Mouse (Mus musculus) right cerebral cortex, postnatal 4 days (tissue): ENCODE measurements around the gene Myh7.
A peak's percentile ranks its signal among the peaks of the same experiment; 100 is the strongest.

ENCODE experiments used
- DNase-seq: peaks from one replicate; pipeline ENCODE4 v3.0.0-alpha.2; 2022

Myh7 gene

GRCm38 (mm10) chr14:54941024-54941978, 53.1 kb downstream of the Myh7 start:
- no peak for DNase-seq

GRCm38 (mm10) chr14:54940176-54940530, 54.3 kb downstream of the Myh7 start:
- no peak for DNase-seq

- no peak for DNase-seq
Observed at GRCm38 (mm10) chr14:54939434-54940175, 54.8 kb downstream of the Myh7 start.

- no peak for DNase-seq
Observed at GRCm38 (mm10) chr14:54938431-54939219, 55.8 kb downstream of the Myh7 start.

GRCm38 (mm10) chr14:54937361-54938182, 56.9 kb downstream of the Myh7 start:
- DNase-seq = no peak

GRCm38 (mm10) chr14:54936831-54937160, 57.6 kb downstream of the Myh7 start:
- no peak for DNase-seq

GRCm38 (mm10) chr14:54935904-54936830, 58.3 kb downstream of the Myh7 start, which contains the start of gene Cmtm5:
Gene Cmtm5, plus strand, starts transcription at chr14:54936261.
- peak; percentile 58 for DNase-seq

GRCm38 (mm10) chr14:54932645-54933150, 61.7 kb downstream of the Myh7 start, which contains the start of gene Il25:
Gene Il25, plus strand, starts transcription at chr14:54932695.
- DNase-seq = no peak

GRCm38 (mm10) chr14:54930431-54930830, 64.0 kb downstream of the Myh7 start:
- DNase-seq = no peak

- no peak for DNase-seq
Observed at GRCm38 (mm10) chr14:54929801-54930200, 64.6 kb downstream of the Myh7 start.

- DNase-seq = no peak
Observed at GRCm38 (mm10) chr14:54927296-54927695, 67.1 kb downstream of the Myh7 start.

GRCm38 (mm10) chr14:54926401-54927158, 67.8 kb downstream of the Myh7 start:
- peak; percentile 63 for DNase-seq

GRCm38 (mm10) chr14:54925349-54926342, 68.8 kb downstream of the Myh7 start, which contains the start of gene Efs:
Gene Efs, minus strand, starts transcription at chr14:54926126.
- peak; percentile 51 for DNase-seq

GRCm38 (mm10) chr14:54924641-54925348, 69.6 kb downstream of the Myh7 start:
- no peak for DNase-seq
